Mouse (Mus musculus): Measurements from ENCODE around the gene Tom1l2.

Gene Tom1l2

GRCm38 (mm10) chr11:60200384-60200783 lies 152.3 kb downstream of the Tom1l2 start:
- DNase-seq (ENCODE audit: low read depth), result no peak

GRCm38 (mm10) chr11:60199702-60200184 lies 153.0 kb downstream of the Tom1l2 start:
- DNase-seq (ENCODE audit: low read depth), result peak; percentile 65

GRCm38 (mm10) chr11:60198651-60199050 lies 154.1 kb downstream of the Tom1l2 start:
- no peak for DNase-seq (ENCODE audit: low read depth)

GRCm38 (mm10) chr11:60197998-60198619 lies 154.6 kb downstream of the Tom1l2 start:
- no peak for DNase-seq (ENCODE audit: low read depth)

- DNase-seq (ENCODE audit: low read depth), result no peak
These were observed 156.4 kb downstream of the Tom1l2 start for GRCm38 (mm10) chr11:60196344-60196743.

GRCm38 (mm10) chr11:60195108-60195507 lies 157.6 kb downstream of the Tom1l2 start:
- DNase-seq (ENCODE audit: low read depth), result no peak

GRCm38 (mm10) chr11:60193556-60193955 lies 159.1 kb downstream of the Tom1l2 start:
- DNase-seq (ENCODE audit: low read depth), result no peak

- no peak for DNase-seq (ENCODE audit: low read depth)
These were observed 160.2 kb downstream of the Tom1l2 start for GRCm38 (mm10) chr11:60192534-60192933.

- DNase-seq (ENCODE audit: low read depth), result no peak
These were observed 162.6 kb downstream of the Tom1l2 start for GRCm38 (mm10) chr11:60190055-60190641.

- DNase-seq (ENCODE audit: low read depth), result no peak
These were observed 163.1 kb downstream of the Tom1l2 start for GRCm38 (mm10) chr11:60189501-60190040.

- DNase-seq (ENCODE audit: low read depth), result no peak
These were observed 164.3 kb downstream of the Tom1l2 start for GRCm38 (mm10) chr11:60188275-60188853.

GRCm38 (mm10) chr11:60187070-60187469 lies 165.6 kb downstream of the Tom1l2 start:
- no peak for DNase-seq (ENCODE audit: low read depth)

GRCm38 (mm10) chr11:60185396-60186231 lies 167.1 kb downstream of the Tom1l2 start:
- DNase-seq (ENCODE audit: low read depth), result no peak

GRCm38 (mm10) chr11:60184346-60185325 lies 168.1 kb downstream of the Tom1l2 start:
- no peak for DNase-seq (ENCODE audit: low read depth)

GRCm38 (mm10) chr11:60182741-60183140 lies 170.0 kb downstream of the Tom1l2 start:
- DNase-seq (ENCODE audit: low read depth), result no peak

- DNase-seq (ENCODE audit: low read depth), result no peak
These were observed 170.5 kb downstream of the Tom1l2 start for GRCm38 (mm10) chr11:60182116-60182670.

GRCm38 (mm10) chr11:60178506-60178905 lies 174.2 kb downstream of the Tom1l2 start:
- no peak for DNase-seq (ENCODE audit: low read depth)

- DNase-seq (ENCODE audit: low read depth), result no peak
These were observed 174.7 kb downstream of the Tom1l2 start for GRCm38 (mm10) chr11:60178005-60178404.

- DNase-seq (ENCODE audit: low read depth), result no peak
These were observed 175.6 kb downstream of the Tom1l2 start for GRCm38 (mm10) chr11:60176975-60177657.
